Mouse (Mus musculus) midbrain, embryonic 10.5 days (tissue): Measurements from ENCODE around the gene Olfr206. TPM values are rescaled to one million over a fixed set of nuclear protein-coding genes. Genes with fewer than 3 reads are reported as not detected.
"Not testable (repeated sequence)": the region's sequence is repeated elsewhere in the genome, so short reads cannot be mapped to it uniquely, and the experiment has no call there.

Experiments
- DNase-seq: peaks from one replicate; pipeline ENCODE4 v3.0.0-alpha.2; 2017; ENCODE audit warnings: low spot score
- H3K27ac ChIP-seq: fragments of 300-500 bp; sonication (generic); replicated peaks from 2 replicates; pipeline ENCODE4 v1.5.1; 2016; ENCODE audit warnings: mild to moderate bottlenecking
- H3K27me3 ChIP-seq: fragments of 300-500 bp; sonication (generic); 2 replicates; pipeline ENCODE4 v1.6.1; 2016; ENCODE audit warnings: low read depth, mild to moderate bottlenecking; ENCODE audit not compliant: poor library complexity, severe bottlenecking
- H3K36me3 ChIP-seq: fragments of 300-500 bp; sonication (generic); 2 replicates; pipeline ENCODE4 v1.6.1; 2016; ENCODE audit warnings: mild to moderate bottlenecking, moderate library complexity
- H3K4me1 ChIP-seq: fragments of 300-500 bp; sonication (generic); 2 replicates; pipeline ENCODE4 v1.6.1; 2016
- H3K4me3 ChIP-seq: fragments of 300-500 bp; sonication (generic); 2 replicates; pipeline ENCODE4 v1.5.1; 2016; ENCODE audit warnings: mild to moderate bottlenecking, moderate library complexity
- H3K9me3 ChIP-seq: fragments of 300-500 bp; sonication (generic); replicated peaks from 2 replicates; pipeline ENCODE4 v1.6.1; 2016; ENCODE audit warnings: mild to moderate bottlenecking
- WGBS: fragments of 180-500 bp; shearing (Covaris S2); methylation state at CpG from one replicate; pipeline ENCODE4 v1.1.7; 2016; 5-methylcytosine and 5-hydroxymethylcytosine counted together
- polyA plus RNA-seq: library from polyadenylated mRNA; unstranded; fragments of >200 nt; fragmentation: Nextera tagmentation; extraction: Ambion mirVana; gene quantifications from 2 replicates; pipeline ENCODE4 v1.2.1, GENCODE M21; 2016

Olfr206 gene
- not detected in 2 replicates for polyA plus RNA-seq

GRCm38 (mm10) chr16:59349146-59349545 lies at the start of gene Olfr206:
Gene Olfr206, minus strand, starts transcription at chr16:59349246.
- no peaks in the 10 kb centered on the region for H3K36me3 ChIP-seq
- no peaks in the 10 kb centered on the region for H3K4me1 ChIP-seq
- no peak for DNase-seq
- H3K9me3 ChIP-seq: no peaks in the 10 kb centered on the region
- H3K27me3 ChIP-seq: no peaks in the 10 kb centered on the region
- 88% methylated on average over 1 of the region's 1 CpGs for WGBS
- H3K4me3 ChIP-seq: no peak within 1 kb of the TSS
- no peak within 1 kb of the TSS for H3K27ac ChIP-seq

DNA sequence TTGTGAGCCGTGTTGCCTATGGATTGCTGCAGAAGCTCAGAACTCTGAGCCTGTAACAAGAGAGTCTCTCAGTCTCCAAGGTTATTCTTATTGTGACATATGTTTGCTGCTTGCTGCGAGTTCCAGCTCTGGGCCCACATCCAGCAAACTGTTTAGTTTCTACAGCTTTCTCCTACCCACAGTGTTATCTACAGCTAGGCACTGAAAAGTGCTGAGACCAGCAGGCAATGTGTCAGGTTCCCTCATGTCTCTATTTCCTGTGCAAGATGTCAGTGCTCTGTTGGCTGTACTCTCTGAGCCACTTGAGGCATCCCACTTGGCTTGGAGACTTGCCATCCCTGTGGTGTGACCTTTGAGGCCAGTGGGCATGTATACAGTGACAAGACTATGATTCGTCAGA lies 44.3 kb upstream of the Olfr206 start:
- no peak for DNase-seq
- 89% methylated on average over 3 of the region's 3 CpGs for WGBS
- Histone ChIP-seq H3K9me3 (no peaks in the 10 kb centered on the region), H3K36me3 (no peaks in the 10 kb centered on the region), H3K4me1 (no peaks in the 10 kb centered on the region), H3K4me3 (no peak overlapping the region), H3K27me3 (no peaks in the 10 kb centered on the region), H3K27ac (no peak overlapping the region)

DNA sequence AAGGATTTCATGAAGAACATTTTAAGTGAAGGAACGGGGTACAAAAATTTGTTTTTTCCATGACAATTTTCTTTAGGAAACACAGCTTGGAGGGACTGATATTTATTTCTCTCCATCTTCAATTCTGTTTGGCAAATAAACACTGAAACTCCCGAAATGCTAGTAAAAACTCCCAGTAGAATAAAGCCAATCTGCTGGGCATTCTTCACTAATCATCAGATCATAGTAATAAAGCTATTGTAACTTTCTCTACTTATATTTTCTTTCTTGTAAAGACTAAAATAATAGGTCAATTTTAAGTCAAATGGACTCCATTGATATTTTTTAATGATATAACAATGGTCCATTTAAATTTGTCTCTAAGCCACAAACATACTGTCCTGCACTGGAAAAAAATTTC lies 14.8 kb upstream of the Olfr206 start, which contains the start of gene Olfr209:
Olfr209 (minus strand) TSS at position 101 of the 400 bp plus-strand sequence.
- no peak within 1 kb of the TSS for H3K4me3 ChIP-seq
- H3K27ac ChIP-seq: no peak within 1 kb of the TSS
- no peak for DNase-seq
- 81% methylated on average over 2 of the region's 2 CpGs for WGBS
- H3K4me1 ChIP-seq: no peaks in the 10 kb centered on the region
- H3K27me3 ChIP-seq: no peaks in the 10 kb centered on the region
- no peaks in the 10 kb centered on the region for H3K9me3 ChIP-seq
- H3K36me3 ChIP-seq: no peaks in the 10 kb centered on the region

DNA sequence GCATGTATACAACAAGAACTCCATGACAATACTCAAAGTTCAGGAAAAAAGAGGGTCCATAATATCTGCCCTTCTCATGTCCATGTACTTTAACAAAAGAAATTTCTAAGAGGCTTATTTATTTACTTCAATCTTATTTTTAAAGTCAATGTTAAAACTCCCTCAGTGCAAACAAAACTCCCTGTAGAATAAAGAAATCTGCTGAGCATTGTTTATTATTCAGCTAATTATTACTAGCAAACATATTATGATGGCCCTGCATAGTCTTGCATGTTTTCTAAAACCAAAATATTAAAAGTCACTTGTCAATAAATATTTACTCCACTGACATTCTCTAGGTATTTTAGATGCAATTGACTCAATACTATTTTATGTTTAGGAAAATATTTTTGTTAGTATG lies 18.0 kb downstream of the Olfr206 start, which contains the start of gene Olfr205:
Olfr205 (minus strand) TSS at position 101 of the 400 bp plus-strand sequence.
- Histone ChIP-seq H3K36me3 (no peaks in the 10 kb centered on the region), H3K27ac (no peak within 1 kb of the TSS), H3K4me1 (no peaks in the 10 kb centered on the region)

DNA sequence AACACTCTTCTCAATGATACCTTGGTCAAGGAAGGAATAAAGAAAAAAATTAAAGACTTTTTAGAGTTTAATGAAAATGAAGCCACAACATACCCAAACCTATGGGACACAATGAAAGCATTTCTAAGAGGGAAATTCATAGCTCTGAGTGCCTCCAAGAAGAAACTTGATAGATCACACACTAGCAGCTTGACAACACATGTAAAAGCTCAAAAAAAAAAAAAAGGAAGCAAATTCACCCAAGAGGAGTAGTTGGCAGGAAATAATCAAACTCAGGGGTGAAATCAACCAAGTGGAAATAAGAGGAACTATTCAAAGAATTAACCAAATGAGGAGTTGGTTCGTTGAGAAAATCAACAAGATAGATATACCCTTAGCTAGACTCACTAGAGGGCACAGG lies 25.8 kb downstream of the Olfr206 start:
- H3K36me3 ChIP-seq, H3K27me3 ChIP-seq, H3K9me3 ChIP-seq, H3K4me3 ChIP-seq, DNase-seq, H3K4me1 ChIP-seq, H3K27ac ChIP-seq: not testable (repeated sequence)
- 76% methylated on average over 1 of the region's 1 CpGs for WGBS

More for the DNA sequence above, 18.0 kb downstream of the Olfr206 start, which contains the start of gene Olfr205:
- Histone ChIP-seq H3K4me3 (no peak within 1 kb of the TSS), H3K27me3 (no peaks in the 10 kb centered on the region), H3K9me3 (peaks cover 4% of the 10 kb centered on the region)
- no peak for DNase-seq

GRCm38 (mm10) chr16:59318148-59318547 lies 30.9 kb downstream of the Olfr206 start, which contains the start of gene Olfr204:
Gene Olfr204, minus strand, starts transcription at chr16:59318248.
- Histone ChIP-seq H3K27me3 (no peaks in the 10 kb centered on the region), H3K4me3 (no peak within 1 kb of the TSS), H3K4me1 (no peaks in the 10 kb centered on the region), H3K9me3 (no peaks in the 10 kb centered on the region), H3K36me3 (no peaks in the 10 kb centered on the region), H3K27ac (no peak within 1 kb of the TSS)
- no peak for DNase-seq

DNA sequence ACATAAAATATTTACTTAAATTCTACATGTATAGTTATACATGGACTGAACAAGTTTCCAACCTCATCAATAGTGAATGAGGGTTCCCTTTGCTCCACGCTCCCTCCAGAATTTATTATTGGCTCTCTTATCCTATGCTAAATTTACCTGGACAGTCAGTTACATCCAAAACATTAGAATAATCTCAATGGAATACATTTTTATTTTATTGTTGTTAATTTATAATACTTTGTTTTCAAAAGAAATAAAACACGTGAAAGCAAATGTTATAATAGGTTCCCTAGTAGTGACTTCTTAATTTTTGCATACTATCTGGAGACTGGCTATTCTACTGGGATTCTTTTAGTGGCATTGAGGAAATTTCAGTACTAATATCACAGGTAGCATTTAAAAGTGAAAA lies 50.5 kb downstream of the Olfr206 start, which contains the start of gene Olfr203:
Olfr203 (plus strand) TSS at position 301 of the 400 bp plus-strand sequence.
- Histone ChIP-seq H3K9me3 (no peaks in the 10 kb centered on the region), H3K4me1 (no peaks in the 10 kb centered on the region), H3K27ac (no peak within 1 kb of the TSS), H3K36me3 (no peaks in the 10 kb centered on the region), H3K4me3 (no peak within 1 kb of the TSS), H3K27me3 (no peaks in the 10 kb centered on the region)
- 86% methylated on average over 2 of the region's 2 CpGs for WGBS
- no peak for DNase-seq

Other genes starting within 250 kb of the Olfr206 start
- gene Olfr193, start 237.4 kb downstream of the Olfr206 start, polyA plus RNA-seq: not detected in 2 replicates
- not detected in 2 replicates for gene Olfr194, start 228.2 kb downstream of the Olfr206 start, polyA plus RNA-seq
- gene Olfr195, start 202.2 kb downstream of the Olfr206 start, polyA plus RNA-seq: not detected in 2 replicates
- gene Olfr196, start 178.8 kb downstream of the Olfr206 start, polyA plus RNA-seq: not detected in 2 replicates
- gene Olfr198, start 145.7 kb downstream of the Olfr206 start, polyA plus RNA-seq: not detected in 2 replicates
- not detected in 2 replicates for gene Olfr199, start 129.5 kb downstream of the Olfr206 start, polyA plus RNA-seq
- gene Olfr201, start 76.6 kb downstream of the Olfr206 start, polyA plus RNA-seq: 0.09 TPM in 1 of 2 replicates, not detected in the other
- gene Olfr202, start 62.5 kb downstream of the Olfr206 start, polyA plus RNA-seq: not detected in 2 replicates
- not detected in 2 replicates for gene Olfr203, start 50.4 kb downstream of the Olfr206 start, polyA plus RNA-seq
- not detected in 2 replicates for gene Olfr204, start 31.0 kb downstream of the Olfr206 start, polyA plus RNA-seq
- not detected in 2 replicates for gene Olfr205, start 18.1 kb downstream of the Olfr206 start, polyA plus RNA-seq
- gene Olfr209, start 14.7 kb upstream of the Olfr206 start, polyA plus RNA-seq: not detected in 2 replicates
- 0.04 and 0.11 TPM in 2 replicates for gene Gabrr3, start 58.1 kb upstream of the Olfr206 start, polyA plus RNA-seq
- 28.8 and 33.9 TPM in 2 replicates for gene Riox2, start 122.5 kb upstream of the Olfr206 start, polyA plus RNA-seq